Mouse (Mus musculus) cerebral cortex, adult 2 months (tissue): ENCODE measurements around the gene Gramd1b.

Source experiments
- WGBS: fragments of 180-500 bp; shearing (Covaris S2); methylation state at CpG from one replicate; pipeline ENCODE4 v1.1.7; 2018; 5-methylcytosine and 5-hydroxymethylcytosine counted together

The Gramd1b gene

DNA sequence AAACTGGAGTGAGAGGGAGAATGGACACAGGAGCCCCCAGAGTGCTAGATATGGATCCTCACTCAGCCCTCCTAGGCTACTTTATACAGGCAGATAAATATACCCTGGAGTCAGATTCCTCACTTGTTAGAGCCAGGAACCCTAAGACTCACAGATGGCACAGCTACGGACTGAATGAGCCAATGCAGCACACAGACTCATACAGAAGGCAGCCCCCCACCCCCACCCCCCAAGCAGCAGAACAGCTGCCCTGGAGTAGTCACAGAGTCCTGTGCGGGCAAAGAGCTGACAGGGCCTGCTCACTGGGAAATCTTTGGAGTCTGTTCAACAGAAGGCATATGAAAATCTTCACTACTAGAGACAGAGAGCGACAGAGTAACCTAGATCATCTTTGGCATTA, 223.9 kb downstream of the Gramd1b start:
- WGBS, result 30% methylated on average over 3 of the region's 3 CpGs

DNA sequence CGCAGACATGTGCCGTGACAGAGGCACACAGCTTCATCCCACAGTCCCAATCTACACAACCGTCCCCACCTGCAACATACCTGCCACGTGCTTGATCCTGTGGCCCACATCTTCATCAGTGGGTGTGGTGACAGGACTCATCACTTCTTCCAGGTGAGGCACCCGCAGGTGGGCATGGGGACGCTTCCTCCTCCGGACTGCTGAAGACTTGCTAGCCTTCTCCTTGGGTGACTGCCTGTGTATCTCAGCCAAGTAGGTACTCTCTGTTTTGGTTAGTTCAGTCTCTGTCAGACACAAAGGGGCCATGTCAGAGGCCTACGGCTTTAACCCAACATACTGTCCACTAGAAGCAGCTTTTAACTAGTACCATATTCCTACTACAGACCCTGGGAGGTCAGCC, 226.9 kb downstream of the Gramd1b start:
- WGBS, result 89% methylated on average over 8 of the region's 8 CpGs

- 81% methylated on average over 8 of the region's 8 CpGs for WGBS
These were observed 228.8 kb downstream of the Gramd1b start for GRCm38 (mm10) chr9:40302375-40302774.

- WGBS, result 49% methylated on average over 5 of the region's 5 CpGs
These were observed 229.7 kb downstream of the Gramd1b start for GRCm38 (mm10) chr9:40301475-40301874.

- WGBS, result 74% methylated on average over 15 of the region's 15 CpGs
These were observed 230.9 kb downstream of the Gramd1b start for GRCm38 (mm10) chr9:40300018-40300989.

GRCm38 (mm10) chr9:40299323-40299722, 231.9 kb downstream of the Gramd1b start:
- 92% methylated on average over 7 of the region's 7 CpGs for WGBS

- WGBS, result 85% methylated on average over 9 of the region's 9 CpGs
These were observed 233.2 kb downstream of the Gramd1b start for GRCm38 (mm10) chr9:40297969-40298368.

DNA sequence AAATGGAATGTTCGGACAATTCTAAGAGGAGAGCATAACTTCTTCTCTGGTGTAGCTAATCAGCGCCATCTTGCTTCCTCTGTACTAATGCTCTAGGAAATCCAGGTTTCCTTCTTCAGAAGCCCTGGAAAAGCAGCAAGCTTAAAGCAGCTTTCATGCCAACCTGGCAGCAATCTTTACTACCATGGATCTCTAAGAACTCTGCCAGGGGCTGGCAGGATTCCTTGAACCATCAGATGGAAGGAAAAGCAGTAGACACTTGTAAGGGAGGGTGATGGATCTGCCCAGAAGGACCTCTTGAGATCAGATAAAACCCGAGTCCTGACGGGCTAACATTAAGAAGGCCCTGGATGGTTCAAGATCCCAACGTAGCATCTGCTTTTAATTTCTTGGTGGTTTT, 234.9 kb downstream of the Gramd1b start:
- WGBS, result 70% methylated on average over 5 of the region's 5 CpGs

DNA sequence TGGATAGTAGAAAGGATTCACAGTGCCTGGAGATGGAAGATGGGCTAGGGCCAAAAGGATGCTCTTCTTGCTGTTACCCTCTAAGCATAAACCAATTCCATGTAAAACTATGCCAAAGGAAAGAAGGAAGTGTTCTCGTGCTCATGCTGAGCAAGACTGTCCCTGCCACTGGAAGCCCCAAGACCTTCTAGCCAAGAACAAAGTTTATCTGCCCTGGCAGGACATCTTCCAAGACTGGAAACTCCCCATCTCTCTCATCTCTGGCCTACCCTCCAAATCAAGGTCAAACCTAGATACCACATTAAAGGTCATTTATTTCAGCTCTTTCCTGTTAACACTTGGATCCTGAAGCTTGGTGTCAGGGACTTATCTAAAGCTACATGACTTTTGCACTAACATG, 236.3 kb downstream of the Gramd1b start:
- WGBS, result 56% methylated on average over 1 of the region's 1 CpGs

- WGBS, result 73% methylated on average over 5 of the region's 5 CpGs
These were observed 237.0 kb downstream of the Gramd1b start for GRCm38 (mm10) chr9:40294210-40294609.

GRCm38 (mm10) chr9:40293740-40294139, 237.4 kb downstream of the Gramd1b start:
- WGBS, result 67% methylated on average over 5 of the region's 5 CpGs

- 96% methylated on average over 8 of the region's 8 CpGs for WGBS
These were observed 237.9 kb downstream of the Gramd1b start for GRCm38 (mm10) chr9:40293286-40293685.

DNA sequence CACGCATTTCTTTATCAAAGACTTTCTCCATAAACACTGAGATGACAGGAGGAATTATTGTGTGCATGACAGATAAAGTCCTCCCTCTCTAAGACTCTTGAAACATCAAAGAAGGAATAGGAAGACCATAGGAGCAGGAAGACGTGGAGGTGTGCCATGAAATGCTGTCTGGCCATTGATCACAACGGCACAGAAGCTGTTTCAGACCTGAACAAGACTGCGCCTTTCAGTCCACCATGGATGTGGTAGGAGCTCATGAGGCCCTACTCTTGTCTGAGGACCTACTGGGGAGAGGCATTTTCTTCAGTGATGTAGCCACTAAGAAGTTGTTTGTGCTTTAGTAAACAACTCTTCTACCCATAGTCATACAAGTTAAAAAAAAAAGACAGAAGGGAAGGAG, 238.7 kb downstream of the Gramd1b start:
- WGBS, result 79% methylated on average over 4 of the region's 4 CpGs

- 48% methylated on average over 7 of the region's 7 CpGs for WGBS
These were observed 248.2 kb downstream of the Gramd1b start for GRCm38 (mm10) chr9:40282968-40283367.

DNA sequence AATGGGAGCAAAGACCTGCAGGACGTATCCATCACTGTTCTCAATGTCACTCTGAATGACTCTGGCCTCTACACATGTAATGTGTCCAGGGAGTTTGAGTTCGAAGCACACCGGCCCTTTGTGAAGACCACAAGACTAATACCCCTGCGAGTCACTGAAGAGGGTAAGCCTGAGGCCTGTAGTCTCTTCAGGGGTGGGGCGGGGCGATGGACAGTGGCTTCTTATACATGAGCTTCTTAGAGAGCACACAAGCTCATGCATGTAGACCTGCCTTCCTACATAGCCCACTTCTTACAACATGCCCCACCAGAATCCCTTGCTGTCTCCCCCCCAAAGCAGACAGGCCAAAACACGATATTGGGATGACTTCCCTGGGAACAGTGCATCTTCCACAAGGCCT, 251.7 kb downstream of the Gramd1b start:
- 94% methylated on average over 7 of the region's 7 CpGs for WGBS

- WGBS, result 79% methylated on average over 3 of the region's 3 CpGs
These were observed 253.5 kb downstream of the Gramd1b start for GRCm38 (mm10) chr9:40277671-40278070.

DNA sequence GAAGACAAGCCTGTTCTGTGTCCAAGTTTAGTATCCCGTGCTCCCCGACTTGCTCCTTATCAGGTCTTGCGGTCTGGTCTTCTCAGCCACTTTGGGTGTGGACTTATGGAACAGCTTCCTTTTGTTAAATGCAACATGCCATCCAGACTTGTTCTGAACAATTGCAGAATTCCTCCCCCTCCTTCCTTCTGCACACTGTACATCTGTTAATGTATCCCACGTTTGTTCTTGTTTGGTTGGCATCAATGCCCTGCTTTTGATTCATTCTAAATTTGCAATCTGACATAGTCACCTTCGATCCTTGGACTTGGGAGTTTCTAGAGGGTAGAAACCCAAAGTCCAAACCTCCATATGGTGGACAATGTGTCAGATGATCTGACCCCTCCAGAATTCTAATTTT, 255.3 kb downstream of the Gramd1b start:
- 55% methylated on average over 5 of the region's 5 CpGs for WGBS

- 70% methylated on average over 7 of the region's 7 CpGs for WGBS
These were observed 258.4 kb downstream of the Gramd1b start for GRCm38 (mm10) chr9:40272822-40273221.

- 41% methylated on average over 3 of the region's 3 CpGs for WGBS
These were observed 260.1 kb downstream of the Gramd1b start for GRCm38 (mm10) chr9:40271075-40271474.

- WGBS, result 13% methylated on average over 8 of the region's 8 CpGs
These were observed 261.3 kb downstream of the Gramd1b start for GRCm38 (mm10) chr9:40269880-40270279.

GRCm38 (mm10) chr9:40269103-40269861, 261.9 kb downstream of the Gramd1b start, which contains the start of gene Scn3b:
Scn3b (plus strand) TSS chr9:40269217.
- WGBS, result under 1% methylated on average over 42 of the region's 42 CpGs

DNA sequence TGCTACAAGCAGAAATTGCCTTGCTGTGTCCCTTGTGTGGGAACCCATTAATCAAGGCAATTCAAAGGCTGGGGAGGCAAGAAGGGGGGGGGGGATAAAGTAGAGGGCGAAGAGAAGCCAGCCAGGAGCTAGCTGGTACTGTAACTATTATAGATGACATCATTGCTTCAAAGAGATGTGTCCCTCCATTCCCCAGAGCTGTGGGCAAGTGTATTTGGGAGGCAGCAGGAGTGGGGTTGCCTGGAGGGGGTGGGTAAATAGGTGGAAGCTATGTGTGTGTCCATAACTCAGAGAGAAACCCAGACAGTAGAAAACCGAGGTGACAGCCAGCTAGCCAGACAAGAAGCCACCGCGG, 262.5 kb downstream of the Gramd1b start:
- 2% methylated on average over 4 of the region's 4 CpGs for WGBS
